Mouse (Mus musculus) granulocyte monocyte progenitor cell, adult 5-6 weeks (primary cell): ENCODE data around the gene Cplx3. TPM values are rescaled to one million over a fixed set of nuclear protein-coding genes. Genes with fewer than 3 reads are reported as not detected.

Source experiments
- ATAC-seq: replicated peaks from 2 replicates; pipeline ENCODE4 v1.8.0; 2016; ENCODE audit warnings: mild to moderate bottlenecking, moderate TSS enrichment, inconsistent platforms; ENCODE audit not compliant: poor library complexity, severe bottlenecking
- total RNA-seq, 2 experiments: library from RNA; stranded (forward) in 1 of 2; stranded (reverse) in 1 of 2; fragments of 200-712, 200-1000 nt in 1 of 2; fragments of >200 nt in 1 of 2; fragmentation: Nextera tagmentation in 1 of 2; gene quantifications; 2 replicates each; pipeline ENCODE4 v1.2.3; 2014 to 2017

The Cplx3 gene
- total RNA-seq, 2 experiments from 2014 or later, result not detected

DNA sequence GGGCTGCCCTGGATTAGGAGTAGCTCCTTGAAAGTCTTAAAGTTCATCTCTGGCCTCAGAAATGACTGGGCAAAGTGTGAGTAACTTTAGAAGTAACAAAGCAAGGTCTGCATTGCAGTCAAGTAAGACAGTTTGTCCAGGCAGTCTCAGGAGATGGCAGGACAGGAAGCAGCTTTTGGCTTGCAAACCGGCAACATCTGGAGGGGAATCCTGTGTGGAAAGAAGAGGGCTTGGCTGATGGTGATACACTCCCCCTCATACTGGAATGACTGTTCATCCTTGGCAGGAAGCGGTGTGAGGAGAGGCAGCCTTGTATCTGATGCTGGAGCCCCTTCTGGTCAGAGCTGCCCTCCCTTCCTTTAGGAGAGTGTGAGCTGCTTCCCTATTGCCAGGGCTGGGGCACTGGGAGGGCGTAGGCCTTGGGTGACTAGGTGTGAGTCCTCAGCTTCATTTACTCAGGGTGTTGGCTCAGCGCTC is 43.1 kb downstream of the Cplx3 start:
- ATAC-seq, result peak; percentile 56

GRCm38 (mm10) chr9:57561711-57562099 is 44.4 kb downstream of the Cplx3 start:
- ATAC-seq, result peak; percentile 20; the same call in 1 of the 2 replicates

DNA sequence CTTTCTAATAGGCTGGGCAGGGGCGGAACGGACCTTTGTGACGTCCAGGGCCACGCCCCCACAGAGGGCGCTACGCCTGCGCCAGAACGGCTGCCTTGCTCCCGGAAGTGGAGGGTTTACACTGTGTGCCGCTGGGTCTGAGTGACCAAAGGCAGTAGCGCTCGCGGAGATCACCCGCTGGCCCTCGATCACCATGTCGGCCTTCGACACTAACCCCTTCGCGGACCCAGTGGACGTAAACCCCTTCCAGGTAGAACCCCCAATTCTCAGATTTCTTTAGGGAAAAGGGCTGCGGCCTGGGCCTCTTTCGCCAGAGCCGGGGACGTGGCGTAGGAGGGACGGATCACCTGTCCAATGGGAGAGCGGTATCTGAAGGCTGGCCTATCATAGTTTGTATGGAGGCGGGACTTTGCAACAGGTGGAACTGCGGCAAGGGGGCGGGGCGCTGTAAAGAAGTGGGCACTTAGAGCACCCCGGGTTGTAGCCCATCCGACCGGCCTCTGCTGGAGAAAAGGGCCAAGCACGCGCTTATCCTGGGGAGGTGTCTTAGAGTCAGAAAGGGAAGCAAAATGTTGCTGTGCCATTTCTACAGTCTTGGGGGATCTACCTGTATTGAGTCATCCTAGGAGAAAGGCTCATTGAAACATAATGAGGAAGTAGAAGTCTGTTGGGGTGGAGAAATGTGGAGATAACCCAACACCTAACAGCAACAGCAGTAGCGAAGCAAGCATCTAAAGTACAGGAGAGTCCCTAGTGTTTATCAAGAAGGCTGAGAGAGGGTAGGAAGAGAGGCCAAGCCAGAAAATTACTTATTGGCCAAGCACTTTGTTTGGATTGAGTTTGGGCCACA is 45.0 kb downstream of the Cplx3 start, which contains the start of gene Scamp2:
Gene Scamp2 (plus strand): TSS at position 83 of the 850 bp plus-strand sequence.
- ATAC-seq, result peak; percentile 69

DNA sequence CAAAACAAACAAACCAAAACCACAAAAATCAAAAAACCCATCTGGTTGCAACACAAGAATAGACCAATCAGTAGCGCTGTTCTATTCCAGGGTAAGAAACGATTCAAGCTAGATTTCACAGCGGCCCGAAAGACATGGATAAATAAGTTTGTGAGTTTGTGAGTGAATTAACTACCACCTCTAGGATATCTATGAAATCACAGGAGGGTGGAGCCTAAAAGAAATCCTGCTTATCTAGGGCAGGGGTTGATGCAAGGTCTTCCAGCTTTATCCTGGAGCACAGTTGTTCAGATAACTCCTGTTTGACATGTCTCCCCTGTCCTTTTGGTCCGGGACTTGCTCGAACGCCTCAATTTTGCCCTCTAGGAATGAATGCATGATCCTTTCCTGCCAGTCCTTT is 45.8 kb downstream of the Cplx3 start:
- no peak for ATAC-seq

- no peak for ATAC-seq
Observed at GRCm38 (mm10) chr9:57559568-57559967, 46.5 kb downstream of the Cplx3 start.

GRCm38 (mm10) chr9:57558625-57559024 is 47.5 kb downstream of the Cplx3 start:
- no peak for ATAC-seq

DNA sequence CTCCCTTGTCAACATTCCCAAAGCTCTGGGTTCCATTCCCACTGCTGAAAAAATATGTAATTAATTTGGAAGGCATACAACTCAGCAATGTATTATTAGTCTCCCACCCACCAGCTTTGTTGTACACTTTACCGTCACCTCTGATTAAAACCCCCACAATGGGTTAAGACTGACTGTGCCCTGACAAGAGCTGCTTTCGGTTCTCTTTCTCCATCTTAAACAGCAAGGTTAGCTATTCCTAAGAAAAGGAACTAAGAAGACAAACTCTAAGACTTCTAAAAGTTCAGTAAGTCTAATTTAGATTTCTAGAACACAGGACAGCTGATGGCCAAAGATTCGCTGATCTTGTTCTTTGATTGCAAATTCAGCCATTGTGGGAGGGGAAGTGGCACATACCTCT is 48.9 kb downstream of the Cplx3 start:
- ATAC-seq, result no peak

GRCm38 (mm10) chr9:57554753-57555152 is 51.3 kb downstream of the Cplx3 start:
- no peak for ATAC-seq

DNA sequence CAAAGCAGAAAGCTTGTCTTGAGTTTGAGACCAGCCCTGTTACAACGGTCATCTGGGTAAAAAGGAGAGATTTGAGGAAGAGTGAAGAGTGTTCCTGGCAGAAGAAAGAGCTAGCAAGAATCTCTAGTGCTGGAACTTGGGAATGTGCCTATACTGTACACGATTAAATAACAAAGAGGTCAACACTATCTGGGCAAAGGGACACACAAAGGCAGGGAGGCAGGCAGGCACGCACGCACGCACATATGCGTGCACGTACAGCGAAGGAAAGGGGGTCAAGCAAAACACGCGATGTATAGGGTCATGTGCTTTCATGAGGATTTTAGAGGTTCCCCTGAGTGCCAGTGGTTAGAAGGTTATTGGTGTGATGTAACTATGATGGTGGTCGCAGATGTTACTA is 53.0 kb downstream of the Cplx3 start:
- ATAC-seq, result no peak

DNA sequence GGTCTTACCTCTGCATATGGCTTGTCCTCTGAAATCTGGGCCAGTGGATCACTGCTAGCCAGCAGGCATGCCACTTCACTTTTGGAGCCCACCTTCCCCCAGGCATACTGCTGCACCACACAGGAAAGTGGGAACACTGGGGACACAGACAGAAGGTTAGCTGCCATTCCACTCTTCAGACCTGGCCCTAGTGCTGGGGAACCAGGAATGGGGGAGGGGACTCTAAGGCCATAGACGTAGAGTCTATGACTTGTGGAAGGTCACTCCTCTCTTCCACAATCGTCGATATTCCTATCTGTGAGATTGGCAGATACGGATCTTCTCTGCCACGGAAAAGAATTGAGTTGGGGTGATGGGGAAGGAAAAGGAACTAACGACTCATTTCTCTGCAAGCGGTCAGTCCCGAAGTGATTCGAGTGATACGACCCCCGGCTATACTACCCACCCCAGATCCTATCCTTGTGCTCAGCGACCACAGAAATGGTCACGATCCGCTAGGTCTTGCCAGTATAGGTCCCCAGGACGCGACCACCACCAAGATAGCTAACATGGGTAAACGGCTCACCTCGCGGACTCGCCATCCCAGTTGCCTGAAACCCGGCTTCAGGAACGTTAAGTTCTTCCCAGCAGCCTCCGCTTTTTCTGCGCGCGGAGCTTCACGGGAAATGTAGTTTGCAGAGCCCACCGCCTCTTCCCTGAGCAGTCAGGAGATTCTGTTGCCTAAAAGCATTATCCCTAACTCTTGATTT is 53.8 kb downstream of the Cplx3 start, which contains the start of gene Mpi:
Gene Mpi (minus strand): TSS at position 625 of the 749 bp plus-strand sequence.
- ATAC-seq, result peak; percentile 54

- ATAC-seq, result no peak
Observed at GRCm38 (mm10) chr9:57550126-57550862, 55.8 kb downstream of the Cplx3 start.

Other genes starting within 250 kb of the Cplx3 start
- gene Ppcdc, start 166.2 kb downstream of the Cplx3 start, total RNA-seq (2014; fragmentation: Nextera tagmentation), result 19.4 and 25.2 TPM in 2 replicates
- 10.0 and 13.4 TPM in 2 replicates for gene Ppcdc, start 166.2 kb downstream of the Cplx3 start, total RNA-seq (2017)
- 5.4 and 8.2 TPM in 2 replicates for gene Scamp5, start 138.2 kb downstream of the Cplx3 start, total RNA-seq (2014; fragmentation: Nextera tagmentation)
- gene Scamp5, start 138.2 kb downstream of the Cplx3 start, total RNA-seq (2017), result 1.6 and 2.2 TPM in 2 replicates
- gene Rpp25, start 102.3 kb downstream of the Cplx3 start, total RNA-seq (2014; fragmentation: Nextera tagmentation), result 0.32 TPM in 1 of 2 replicates, not detected in the other
- 0.46 TPM in 1 of 2 replicates, not detected in the other for gene Rpp25, start 102.3 kb downstream of the Cplx3 start, total RNA-seq (2017)
- gene Cox5a, start 85.0 kb downstream of the Cplx3 start, total RNA-seq (2014; fragmentation: Nextera tagmentation), result 540 and 741 TPM in 2 replicates
- gene Cox5a, start 85.0 kb downstream of the Cplx3 start, total RNA-seq (2017), result 121 and 142 TPM in 2 replicates
- 7.3 and 7.5 TPM in 2 replicates for gene Fam219b, start 68.8 kb downstream of the Cplx3 start, total RNA-seq (2014; fragmentation: Nextera tagmentation)
- gene Fam219b, start 68.8 kb downstream of the Cplx3 start, total RNA-seq (2017), result 11.4 and 12.6 TPM in 2 replicates
- 10.8 and 23.1 TPM in 2 replicates for gene Mpi, start 53.5 kb downstream of the Cplx3 start, total RNA-seq (2014; fragmentation: Nextera tagmentation)
- 13.9 and 17.8 TPM in 2 replicates for gene Mpi, start 53.5 kb downstream of the Cplx3 start, total RNA-seq (2017)
- gene Scamp2, start 45.3 kb downstream of the Cplx3 start, total RNA-seq (2014; fragmentation: Nextera tagmentation), result 66.9 and 68.5 TPM in 2 replicates
- 26.8 and 38.2 TPM in 2 replicates for gene Scamp2, start 45.3 kb downstream of the Cplx3 start, total RNA-seq (2017)
- 9.9 and 12.9 TPM in 2 replicates for gene Ulk3, start 16.8 kb downstream of the Cplx3 start, total RNA-seq (2014; fragmentation: Nextera tagmentation)
- gene Ulk3, start 16.8 kb downstream of the Cplx3 start, total RNA-seq (2017), result 3.1 and 6.0 TPM in 2 replicates
- gene Lman1l, start 14.5 kb upstream of the Cplx3 start, total RNA-seq (2014; fragmentation: Nextera tagmentation), result not detected in 2 replicates
- gene Lman1l, start 14.5 kb upstream of the Cplx3 start, total RNA-seq (2017), result not detected in 2 replicates
- gene Csk, start 47.4 kb upstream of the Cplx3 start, total RNA-seq (2014; fragmentation: Nextera tagmentation), result 86.9 and 92.3 TPM in 2 replicates
- 83.8 and 113 TPM in 2 replicates for gene Csk, start 47.4 kb upstream of the Cplx3 start, total RNA-seq (2017)
- not detected in 2 replicates for gene Cyp1a2, start 77.4 kb upstream of the Cplx3 start, total RNA-seq (2014; fragmentation: Nextera tagmentation)
- not detected in 2 replicates for gene Cyp1a2, start 77.4 kb upstream of the Cplx3 start, total RNA-seq (2017)
- gene Cyp1a1, start 81.6 kb upstream of the Cplx3 start, total RNA-seq (2014; fragmentation: Nextera tagmentation), result not detected in 2 replicates
- gene Cyp1a1, start 81.6 kb upstream of the Cplx3 start, total RNA-seq (2017), result not detected in 2 replicates
- 14.6 and 20.3 TPM in 2 replicates for gene Edc3, start 102.3 kb upstream of the Cplx3 start, total RNA-seq (2014; fragmentation: Nextera tagmentation)
- gene Edc3, start 102.3 kb upstream of the Cplx3 start, total RNA-seq (2017), result 3.5 and 4.3 TPM in 2 replicates
- 44.0 and 48.0 TPM in 2 replicates for gene Clk3, start 159.6 kb upstream of the Cplx3 start, total RNA-seq (2014; fragmentation: Nextera tagmentation)
- gene Clk3, start 159.6 kb upstream of the Cplx3 start, total RNA-seq (2017), result 36.8 and 49.9 TPM in 2 replicates
- gene Arid3b, start 230.5 kb upstream of the Cplx3 start, total RNA-seq (2014; fragmentation: Nextera tagmentation), result 2.0 and 3.6 TPM in 2 replicates
- 0.99 and 1.3 TPM in 2 replicates for gene Arid3b, start 230.5 kb upstream of the Cplx3 start, total RNA-seq (2017)